Mouse (Mus musculus) midbrain, postnatal 0 days (tissue): ENCODE measurements around the gene Rspo3. TPM values are rescaled to one million over a fixed set of nuclear protein-coding genes. Genes with fewer than 3 reads are reported as not detected.
A peak's percentile ranks its signal among the peaks of the same experiment; 100 is the strongest.

Experiments used
- ATAC-seq: fragments of 200-750 bp; cut with Nextera tagmentation; 2 replicates; pipeline ENCODE4 v1.8.0; 2017; ENCODE audit warnings: moderate number of reproducible peaks, mild to moderate bottlenecking, moderate TSS enrichment, moderate library complexity; ENCODE audit not compliant: low FRiP score
- DNase-seq: peaks from one replicate; pipeline ENCODE4 v3.0.0-alpha.2; 2015; ENCODE audit warnings: low spot score
- H3K27ac ChIP-seq: fragments of 300-500 bp; sonication (generic); 2 replicates; pipeline ENCODE4 v1.5.1; 2014; ENCODE audit warnings: low read depth, mild to moderate bottlenecking, low read length, mixed read lengths
- H3K27me3 ChIP-seq: fragments of 300-500 bp; sonication (generic); 2 replicates; pipeline ENCODE4 v1.6.1; 2014; ENCODE audit warnings: low read length, control low read depth, mixed read lengths; ENCODE audit not compliant: insufficient read depth
- H3K36me3 ChIP-seq: fragments of 300-500 bp; sonication (generic); 2 replicates; pipeline ENCODE4 v1.6.1; 2014; ENCODE audit warnings: low read length, control low read depth, mixed read lengths; ENCODE audit not compliant: insufficient read depth
- H3K4me1 ChIP-seq: fragments of 300-500 bp; sonication (generic); 2 replicates; pipeline ENCODE4 v1.6.1; 2014; ENCODE audit warnings: mild to moderate bottlenecking, control low read depth, antibody characterized with exemption, low read length, mixed read lengths; ENCODE audit not compliant: insufficient read depth
- H3K4me2 ChIP-seq: fragments of 300-500 bp; sonication (generic); 2 replicates; pipeline ENCODE4 v1.6.1; 2014; ENCODE audit warnings: low read depth, mild to moderate bottlenecking, low read length, mixed read lengths; ENCODE audit not compliant: poor library complexity, severe bottlenecking
- H3K4me3 ChIP-seq: fragments of 300-500 bp; sonication (generic); 2 replicates; pipeline ENCODE4 v1.5.1; 2014; ENCODE audit warnings: low read depth, mild to moderate bottlenecking, low read length, moderate library complexity
- H3K9ac ChIP-seq: fragments of 300-500 bp; sonication (generic); replicated peaks from 2 replicates; pipeline ENCODE4 v1.6.1; 2014; ENCODE audit warnings: mild to moderate bottlenecking, low read length, moderate library complexity, mixed read lengths; ENCODE audit not compliant: poor library complexity, severe bottlenecking
- H3K9me3 ChIP-seq: fragments of 300-500 bp; sonication (generic); 2 replicates; pipeline ENCODE4 v1.6.1; 2016; ENCODE audit warnings: low read length, control low read depth
- CTCF ChIP-seq: IDR thresholded peaks from 2 replicates; pipeline ENCODE4 v1.5.1; 2016; ENCODE audit warnings: antibody characterized with exemption, mild to moderate bottlenecking
- WGBS: fragments of 180-500 bp; shearing (Covaris S2); extraction: QIAGEN DNeasy Blood & Tissue Kit; methylation state at CpG from one replicate; pipeline ENCODE4 v1.1.7; 2014; 5-methylcytosine and 5-hydroxymethylcytosine counted together
- polyA plus RNA-seq: library from polyadenylated mRNA; unstranded; fragments of >200 nt; fragmentation: Nextera tagmentation; extraction: Ambion mirVana; gene quantifications from 2 replicates; pipeline ENCODE4 v1.2.1, GENCODE M21; 2015
- total RNA-seq: library from RNA; depleted of rRNA; stranded (reverse); fragments of >200 nt; gene quantifications from 2 replicates; pipeline ENCODE4 v1.2.3, GENCODE M21; 2014

Rspo3 gene
- total and polyA plus RNA-seq, 2 experiments from 2014 or later = 3.0 to 3.8 TPM

GRCm38 (mm10) chr10:29539516-29539915 lies 3.8 kb upstream of the Rspo3 start:
- DNase-seq = no peak
- Histone ChIP-seq H3K36me3 (no peaks in the 10 kb centered on the region), H3K27me3 (peaks cover 3% of the 10 kb centered on the region; the same call in 1 of the 2 replicates), H3K9ac (no peak overlapping the region), H3K9me3 (no peaks in the 10 kb centered on the region), H3K27ac (no peak overlapping the region), H3K4me3 (no peak overlapping the region), H3K4me1 (peaks cover 1% of the 10 kb centered on the region; the same call in 1 of the 2 replicates), H3K4me2 (no peak overlapping the region)
- 81% methylated on average over 2 of the region's 2 CpGs for WGBS
- no peak for TF ChIP-seq CTCF
- no peak for ATAC-seq

DNA sequence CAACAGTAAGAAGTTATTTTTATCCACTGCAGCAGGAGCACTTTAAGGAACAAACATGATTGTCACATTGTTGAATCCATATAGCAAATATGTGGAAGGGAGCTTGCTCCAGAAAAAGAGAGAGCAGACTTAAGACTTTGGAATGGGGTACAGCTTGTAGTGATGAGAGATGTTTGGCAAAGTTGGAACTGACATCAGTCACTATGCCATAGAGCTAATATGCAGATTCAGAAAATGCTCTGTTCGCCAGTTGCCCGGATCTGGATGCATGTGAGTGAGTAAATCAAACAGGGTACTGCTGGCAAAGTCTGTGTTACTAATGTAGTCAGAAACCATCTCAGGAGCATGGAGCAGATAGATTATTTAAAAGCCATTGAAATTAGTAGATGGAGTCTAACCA lies 3.1 kb upstream of the Rspo3 start:
- H3K27me3 ChIP-seq = peaks cover 6% of the 10 kb centered on the region; the same call in 1 of the 2 replicates
- H3K4me3 ChIP-seq = no peak overlapping the region
- no peak overlapping the region for H3K9ac ChIP-seq
- no peak overlapping the region for H3K4me2 ChIP-seq
- no peak for DNase-seq
- H3K4me1 ChIP-seq = peaks cover 4% of the 10 kb centered on the region; the same call in 1 of the 2 replicates
- H3K36me3 ChIP-seq = no peaks in the 10 kb centered on the region
- ATAC-seq = no peak
- no peak overlapping the region for H3K27ac ChIP-seq
- TF ChIP-seq CTCF = no peak
- WGBS = 81% methylated on average over 2 of the region's 2 CpGs
- no peaks in the 10 kb centered on the region for H3K9me3 ChIP-seq

- ATAC-seq (no peak), DNase-seq (no peak)
- TF ChIP-seq CTCF = no peak
- WGBS = 0% methylated on average over 7 of the region's 7 CpGs
- H3K4me3 ChIP-seq = peak overlapping the region; percentile 64
- no peak overlapping the region for H3K27ac ChIP-seq
- H3K4me1 ChIP-seq = peaks cover 7% of the 10 kb centered on the region; the same call in 1 of the 2 replicates
- peak overlapping the region; percentile 57; the same call in 1 of the 2 replicates for H3K9ac ChIP-seq
- peaks cover 6% of the 10 kb centered on the region; the same call in 1 of the 2 replicates for H3K27me3 ChIP-seq
- H3K4me2 ChIP-seq = peak overlapping the region; percentile 100
- no peaks in the 10 kb centered on the region for H3K36me3 ChIP-seq
- H3K9me3 ChIP-seq = no peaks in the 10 kb centered on the region
Measured at GRCm38 (mm10) chr10:29534830-29535227, 838 bp downstream of the Rspo3 start.

DNA sequence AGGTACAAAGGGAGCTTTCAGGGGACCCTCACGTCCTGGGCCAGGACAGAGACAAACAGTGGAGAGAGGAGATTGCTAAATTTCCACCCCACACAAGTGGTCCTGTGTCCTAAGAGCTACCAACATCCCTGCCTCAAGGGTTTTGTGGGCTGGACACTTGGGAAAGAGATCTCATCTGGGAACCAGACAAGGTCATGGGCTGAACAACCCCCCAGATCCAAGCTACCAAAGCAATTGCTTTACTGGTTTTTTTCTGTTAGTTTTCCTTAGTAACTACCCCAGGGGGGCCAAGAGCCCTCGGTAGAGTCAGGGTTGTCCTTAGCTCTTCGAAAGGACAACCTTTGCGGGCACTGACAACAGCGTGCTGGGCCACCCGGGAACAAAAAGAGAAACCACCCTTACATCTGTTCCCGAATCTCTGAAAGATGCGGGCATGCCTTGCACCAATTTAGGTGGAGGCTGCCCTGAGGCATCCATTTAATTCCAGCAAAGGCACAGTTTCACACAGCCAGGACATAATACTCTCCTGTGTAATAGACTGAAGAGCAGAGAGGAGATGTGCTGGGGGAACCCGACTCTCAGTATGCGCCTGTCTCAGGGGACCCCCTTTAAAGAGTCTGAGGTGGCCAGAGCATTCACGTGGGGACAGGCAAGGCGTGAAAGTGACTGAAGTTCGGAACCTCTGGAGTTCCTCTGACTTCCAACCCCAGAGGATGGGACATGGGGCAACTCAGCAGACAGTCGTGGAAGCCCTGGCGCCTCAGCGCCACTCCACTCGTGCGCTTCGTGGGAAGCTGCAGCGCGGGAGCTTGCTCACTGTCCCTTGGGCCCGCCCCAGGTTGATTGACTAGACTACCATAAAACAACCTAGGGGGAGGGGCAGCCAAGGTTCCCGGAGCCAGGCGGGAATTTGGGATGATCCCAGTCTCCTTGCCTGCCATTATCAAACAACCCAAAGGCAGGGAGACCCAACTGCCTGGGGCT lies 1.5 kb downstream of the Rspo3 start:
- Histone ChIP-seq H3K9me3 (no peaks in the 10 kb centered on the region), H3K9ac (0 out of 2 replicates have a peak overlapping the region, but pooled peaks have one; percentile 29), H3K4me2 (peak overlapping the region; percentile 100), H3K4me1 (peaks cover 7% of the 10 kb centered on the region; the same call in 1 of the 2 replicates), H3K4me3 (peak overlapping the region; percentile 64), H3K27ac (no peak overlapping the region), H3K36me3 (no peaks in the 10 kb centered on the region), H3K27me3 (peaks cover 6% of the 10 kb centered on the region; the same call in 1 of the 2 replicates)
- ATAC-seq (0 out of 2 replicates have a peak, but pooled peaks have one; percentile 47), DNase-seq (no peak)
- no peak for TF ChIP-seq CTCF
- under 1% methylated on average over 24 of the region's 24 CpGs for WGBS

DNA sequence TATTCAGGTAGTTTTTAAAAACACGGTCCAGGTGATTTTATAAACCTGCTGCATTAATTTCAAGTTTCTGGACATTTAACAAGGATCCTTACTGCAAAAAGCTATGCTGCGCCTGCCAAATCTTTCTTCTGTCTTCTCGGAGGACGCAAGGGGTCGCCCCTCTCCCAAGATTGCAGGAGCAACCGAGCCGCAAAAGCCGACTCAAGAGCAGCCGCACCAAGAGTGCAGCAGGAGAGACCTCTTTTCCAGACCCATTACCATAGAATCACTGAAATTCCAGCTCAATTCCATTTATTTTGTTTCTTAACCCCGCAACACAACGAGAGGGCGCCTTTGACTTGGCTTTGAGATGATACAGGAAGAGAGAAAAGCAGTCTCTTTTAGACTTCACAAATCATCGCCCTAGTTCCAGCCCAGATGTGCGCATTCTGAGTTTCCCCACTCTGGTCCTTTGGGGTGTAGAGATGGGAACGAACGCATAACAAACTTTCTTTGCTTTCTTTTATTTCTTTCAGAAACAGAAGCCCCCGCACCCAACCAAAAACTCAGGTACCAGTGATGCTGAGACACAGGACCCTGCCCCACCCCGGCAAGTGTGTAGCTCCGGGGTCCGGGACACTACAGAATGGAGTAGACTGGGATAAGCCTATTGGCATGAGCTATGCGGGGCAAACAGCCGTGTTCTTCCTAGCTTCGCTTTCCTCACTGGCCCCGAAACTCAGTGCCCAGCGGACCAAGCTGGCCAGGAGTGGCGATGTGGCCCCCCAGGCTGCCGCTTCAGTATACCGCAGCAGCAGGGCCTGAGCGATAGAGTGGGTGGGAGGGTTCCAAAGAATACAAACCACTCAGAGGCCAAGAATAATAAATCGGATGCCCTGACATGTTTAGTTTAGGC lies 2.6 kb downstream of the Rspo3 start:
- ATAC-seq (peak; percentile 77), DNase-seq (peak; percentile 92)
- Histone ChIP-seq H3K4me1 (peaks cover 7% of the 10 kb centered on the region; the same call in 1 of the 2 replicates), H3K36me3 (no peaks in the 10 kb centered on the region), H3K9ac (no peak overlapping the region; the same call in 1 of the 2 replicates), H3K27me3 (peaks cover 6% of the 10 kb centered on the region; the same call in 1 of the 2 replicates), H3K4me3 (peak overlapping the region; percentile 64), H3K27ac (no peak overlapping the region), H3K9me3 (no peaks in the 10 kb centered on the region), H3K4me2 (peak overlapping the region; percentile 100)
- WGBS = under 1% methylated on average over 30 of the region's 30 CpGs
- peak; percentile 92 for TF ChIP-seq CTCF
